Mouse (Mus musculus): ENCODE data around the gene Clp1. TPM values are rescaled to one million over a fixed set of nuclear protein-coding genes. Genes with fewer than 3 reads are reported as not detected.

The Clp1 gene
- polyA plus RNA-seq, 1 experiment from 2014 or later: 48.5 TPM

DNA sequence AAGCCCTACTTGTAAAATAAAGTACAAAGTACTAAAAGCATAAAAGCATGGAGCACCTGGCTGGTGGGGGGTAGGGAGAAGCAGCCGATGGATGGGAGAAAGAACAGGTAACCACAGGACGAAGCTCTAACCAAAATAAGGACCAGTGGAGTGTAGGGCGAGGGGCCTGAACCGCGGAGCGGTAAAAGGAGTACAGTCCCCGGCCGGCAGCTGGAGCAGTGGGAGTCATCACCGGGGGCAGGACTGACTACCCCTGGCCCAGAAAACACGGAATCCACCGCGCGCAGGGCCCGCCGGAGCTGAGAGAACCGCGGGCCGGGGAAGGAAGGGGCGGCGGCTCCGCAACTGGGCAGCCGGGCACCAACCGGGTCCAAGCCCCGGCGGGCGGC lies 12.7 kb downstream of the Clp1 start:
- Histone ChIP-seq H3K27ac (ENCODE audit: low read depth, low read length) (peak overlapping the region; percentile 95), H3K4me3 (ENCODE audit: low read depth, low read length) (peak overlapping the region; percentile 87), H3K4me1 (ENCODE audit: control insufficient read depth, insufficient read depth, low read length) (peaks cover 14% of the 10 kb centered on the region), H3K9me3 (ENCODE audit: control insufficient read depth, low read length) (no peaks in the 10 kb centered on the region), H3K9ac (ENCODE audit: low read length) (peak overlapping the region; percentile 86), H3K36me3 (ENCODE audit: control insufficient read depth, insufficient read depth, low read length) (peaks cover 2% of the 10 kb centered on the region), H3K27me3 (ENCODE audit: control insufficient read depth, insufficient read depth, low read length) (no peaks in the 10 kb centered on the region), H3K4me2 (ENCODE audit: low read depth) (peak overlapping the region; percentile 81)
- no peak for DNase-seq (ENCODE audit: low spot score)
- WGBS: under 1% methylated on average over 21 of the region's 26 CpGs
- no peak; the same call in 1 of the 2 replicates for ATAC-seq (ENCODE audit: insufficient read depth, low FRiP score, low TSS enrichment)

DNA sequence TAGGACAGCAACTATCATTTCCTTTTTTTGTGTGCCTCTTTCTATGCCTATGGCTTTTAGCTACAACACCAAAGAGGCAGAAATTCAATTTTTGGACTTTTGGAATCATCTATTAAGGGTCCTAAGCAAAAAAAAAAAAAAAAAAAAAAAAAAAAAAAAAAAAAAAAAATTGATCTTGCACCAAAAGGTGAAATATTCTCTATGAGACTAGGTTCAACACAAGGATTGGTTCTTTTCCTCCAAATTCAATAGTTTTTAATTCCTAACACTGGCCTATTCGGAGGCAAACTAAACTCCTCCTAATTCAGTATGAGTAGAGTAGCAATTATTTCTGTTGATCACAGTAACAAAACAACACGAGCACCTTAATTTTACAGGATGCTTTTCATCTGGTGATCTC lies 15.3 kb downstream of the Clp1 start:
- Histone ChIP-seq H3K4me2 (ENCODE audit: low read depth) (no peak overlapping the region), H3K27me3 (ENCODE audit: control insufficient read depth, insufficient read depth, low read length) (no peaks in the 10 kb centered on the region), H3K9me3 (ENCODE audit: control insufficient read depth, low read length) (no peaks in the 10 kb centered on the region), H3K27ac (ENCODE audit: low read depth, low read length) (no peak overlapping the region), H3K4me3 (ENCODE audit: low read depth, low read length) (no peak overlapping the region), H3K36me3 (ENCODE audit: control insufficient read depth, insufficient read depth, low read length) (peaks cover 4% of the 10 kb centered on the region), H3K4me1 (ENCODE audit: control insufficient read depth, insufficient read depth, low read length) (peaks cover 14% of the 10 kb centered on the region), H3K9ac (ENCODE audit: low read length) (no peak overlapping the region)
- 91% methylated on average over 2 of the region's 2 CpGs for WGBS
- DNase-seq (ENCODE audit: low spot score): no peak
- ATAC-seq (ENCODE audit: insufficient read depth, low FRiP score, low TSS enrichment): no peak

DNA sequence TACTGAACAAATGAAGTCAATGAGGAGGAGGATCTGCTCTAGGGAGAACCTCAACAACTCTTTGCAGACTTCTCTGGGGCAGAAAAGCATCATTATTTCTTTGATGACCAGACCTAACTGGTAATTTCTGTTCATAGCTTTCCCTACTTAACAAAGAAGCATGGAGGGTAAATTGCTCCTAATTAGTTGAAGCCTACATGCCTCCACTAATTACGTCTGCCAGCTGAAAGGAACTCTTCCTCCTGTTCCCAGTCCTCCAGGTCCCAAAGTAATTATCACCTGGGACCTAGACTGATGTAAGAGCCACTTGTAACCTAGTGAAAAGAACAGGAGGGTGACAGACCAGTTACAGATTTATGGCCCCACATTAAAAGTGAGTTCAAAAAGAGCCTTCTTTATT lies 19.6 kb downstream of the Clp1 start:
- Histone ChIP-seq H3K9me3 (ENCODE audit: control insufficient read depth, low read length) (no peaks in the 10 kb centered on the region), H3K9ac (ENCODE audit: low read length) (no peak overlapping the region), H3K36me3 (ENCODE audit: control insufficient read depth, insufficient read depth, low read length) (peaks cover 4% of the 10 kb centered on the region), H3K4me2 (ENCODE audit: low read depth) (no peak overlapping the region), H3K4me3 (ENCODE audit: low read depth, low read length) (no peak overlapping the region), H3K27me3 (ENCODE audit: control insufficient read depth, insufficient read depth, low read length) (no peaks in the 10 kb centered on the region), H3K27ac (ENCODE audit: low read depth, low read length) (no peak overlapping the region), H3K4me1 (ENCODE audit: control insufficient read depth, insufficient read depth, low read length) (no peaks in the 10 kb centered on the region)
- 30% methylated on average over 1 of the region's 1 CpGs for WGBS
- ATAC-seq (ENCODE audit: insufficient read depth, low FRiP score, low TSS enrichment) (no peak), DNase-seq (ENCODE audit: low spot score) (no peak)

DNA sequence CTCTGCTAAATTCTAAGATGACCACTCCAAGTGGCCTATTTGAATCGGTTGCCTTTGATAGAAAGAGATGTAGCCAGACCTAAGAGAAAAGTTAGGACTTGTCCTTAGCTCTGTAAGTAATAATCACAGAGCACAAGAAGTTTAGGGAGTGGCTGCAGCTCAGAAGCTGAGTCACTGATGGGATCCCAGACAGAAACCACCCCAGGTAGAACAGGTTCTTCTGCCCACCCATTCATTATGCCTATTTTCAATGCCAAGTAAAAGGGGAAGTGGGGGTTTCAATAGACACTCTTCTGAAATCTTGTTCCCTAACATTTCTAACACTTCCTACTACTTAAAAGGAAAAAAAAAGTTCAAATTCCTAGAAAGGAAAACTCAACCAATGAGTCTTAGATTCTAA lies 21.9 kb downstream of the Clp1 start:
- Histone ChIP-seq H3K4me1 (ENCODE audit: control insufficient read depth, insufficient read depth, low read length) (no peaks in the 10 kb centered on the region), H3K4me3 (ENCODE audit: low read depth, low read length) (no peak overlapping the region), H3K9ac (ENCODE audit: low read length) (no peak overlapping the region), H3K36me3 (ENCODE audit: control insufficient read depth, insufficient read depth, low read length) (peaks cover 4% of the 10 kb centered on the region), H3K4me2 (ENCODE audit: low read depth) (no peak overlapping the region), H3K27ac (ENCODE audit: low read depth, low read length) (no peak overlapping the region), H3K27me3 (ENCODE audit: control insufficient read depth, insufficient read depth, low read length) (no peaks in the 10 kb centered on the region), H3K9me3 (ENCODE audit: control insufficient read depth, low read length) (no peaks in the 10 kb centered on the region)
- 89% methylated on average over 1 of the region's 1 CpGs for WGBS
- DNase-seq (ENCODE audit: low spot score) (no peak), ATAC-seq (ENCODE audit: insufficient read depth, low FRiP score, low TSS enrichment) (no peak)

DNA sequence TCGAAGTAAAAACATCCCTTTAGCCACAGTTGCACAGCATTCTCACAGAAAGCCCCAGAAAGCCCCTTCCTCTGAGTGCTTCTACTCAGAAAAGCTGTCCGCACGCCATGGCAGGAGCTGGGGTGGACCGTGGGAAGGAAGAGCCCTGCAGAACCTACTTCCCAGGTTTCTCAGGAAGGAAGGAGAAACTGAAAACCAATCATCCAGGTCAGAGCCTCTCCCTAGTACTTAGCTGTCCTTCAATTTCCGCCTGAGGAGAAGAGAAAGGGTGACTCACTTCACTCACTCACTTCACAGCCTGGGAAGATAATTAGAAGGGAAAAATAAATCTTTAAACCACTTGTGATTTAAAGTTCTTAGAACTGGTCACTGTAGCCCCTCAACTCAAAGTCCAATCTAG lies 22.8 kb downstream of the Clp1 start:
- Histone ChIP-seq H3K9ac (ENCODE audit: low read length) (no peak overlapping the region), H3K4me1 (ENCODE audit: control insufficient read depth, insufficient read depth, low read length) (no peaks in the 10 kb centered on the region), H3K4me3 (ENCODE audit: low read depth, low read length) (no peak overlapping the region), H3K27ac (ENCODE audit: low read depth, low read length) (no peak overlapping the region), H3K36me3 (ENCODE audit: control insufficient read depth, insufficient read depth, low read length) (peaks cover 2% of the 10 kb centered on the region; the same call in 1 of the 2 replicates), H3K9me3 (ENCODE audit: control insufficient read depth, low read length) (no peaks in the 10 kb centered on the region), H3K27me3 (ENCODE audit: control insufficient read depth, insufficient read depth, low read length) (no peaks in the 10 kb centered on the region), H3K4me2 (ENCODE audit: low read depth) (no peak overlapping the region)
- no peak for ATAC-seq (ENCODE audit: insufficient read depth, low FRiP score, low TSS enrichment)
- WGBS: 91% methylated on average over 5 of the region's 5 CpGs
- DNase-seq (ENCODE audit: low spot score): no peak

DNA sequence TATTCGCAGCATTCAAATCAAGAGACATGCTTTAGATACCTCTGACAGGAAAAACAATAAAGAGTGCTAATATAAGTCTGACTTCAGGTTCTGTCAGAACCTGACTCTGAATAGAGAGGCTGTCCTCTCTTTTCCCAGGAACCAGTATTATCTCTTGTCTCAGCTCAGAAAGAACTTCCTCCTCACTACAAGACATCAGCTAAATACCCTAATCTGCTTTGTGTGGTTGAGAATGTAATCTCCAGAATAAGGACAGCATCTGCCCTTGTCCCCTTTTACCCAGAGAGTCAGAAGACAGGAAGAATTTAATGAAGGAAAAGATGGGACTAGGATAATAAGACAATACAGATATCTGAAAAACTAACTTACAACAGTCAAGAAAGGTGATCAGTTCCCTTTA lies 23.7 kb downstream of the Clp1 start:
- no peak for ATAC-seq (ENCODE audit: insufficient read depth, low FRiP score, low TSS enrichment)
- Histone ChIP-seq H3K9ac (ENCODE audit: low read length) (no peak overlapping the region), H3K4me1 (ENCODE audit: control insufficient read depth, insufficient read depth, low read length) (no peaks in the 10 kb centered on the region), H3K27ac (ENCODE audit: low read depth, low read length) (no peak overlapping the region), H3K4me2 (ENCODE audit: low read depth) (no peak overlapping the region), H3K9me3 (ENCODE audit: control insufficient read depth, low read length) (no peaks in the 10 kb centered on the region), H3K36me3 (ENCODE audit: control insufficient read depth, insufficient read depth, low read length) (no peaks in the 10 kb centered on the region; the same call in 1 of the 2 replicates), H3K4me3 (ENCODE audit: low read depth, low read length) (no peak overlapping the region), H3K27me3 (ENCODE audit: control insufficient read depth, insufficient read depth, low read length) (no peaks in the 10 kb centered on the region)
- 97% methylated on average over 1 of the region's 1 CpGs for WGBS
- no peak for DNase-seq (ENCODE audit: low spot score)

DNA sequence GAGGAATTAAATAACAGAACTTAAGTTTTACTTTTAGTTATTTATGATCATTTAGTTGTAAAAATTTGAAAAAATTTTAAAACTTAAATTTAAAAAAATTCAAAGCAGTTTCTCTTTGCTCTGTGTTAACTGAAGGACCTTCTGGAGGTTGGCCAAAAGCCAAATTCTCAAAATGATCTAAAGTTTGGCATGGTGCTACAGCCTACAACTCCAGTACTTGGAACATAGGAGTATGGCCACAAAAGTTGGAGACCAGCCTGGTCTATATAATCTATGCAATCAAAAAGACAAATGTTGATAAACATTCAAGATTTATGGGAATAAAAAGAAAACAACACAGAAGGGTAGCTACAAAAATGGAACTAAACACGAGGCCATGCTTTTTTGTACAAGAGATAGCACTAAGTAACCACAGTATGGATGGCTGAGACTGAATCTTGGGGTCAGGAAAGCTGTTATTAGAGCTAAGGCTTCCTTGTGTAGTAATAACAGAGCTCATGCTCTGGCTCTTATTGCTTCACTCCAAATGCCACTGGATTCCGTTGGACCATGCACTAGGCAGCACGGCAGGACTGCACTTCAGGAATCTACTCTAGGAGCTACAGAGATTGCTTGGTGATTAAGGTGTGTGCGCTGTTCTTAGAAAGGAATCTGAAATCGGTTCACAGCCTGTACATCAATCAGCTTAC lies 32.0 kb downstream of the Clp1 start:
- 91% methylated on average over 5 of the region's 5 CpGs for WGBS
- Histone ChIP-seq H3K4me3 (ENCODE audit: low read depth, low read length) (no peak overlapping the region), H3K9ac (ENCODE audit: low read length) (no peak overlapping the region), H3K4me2 (ENCODE audit: low read depth) (no peak overlapping the region), H3K9me3 (ENCODE audit: control insufficient read depth, low read length) (no peaks in the 10 kb centered on the region), H3K4me1 (ENCODE audit: control insufficient read depth, insufficient read depth, low read length) (no peaks in the 10 kb centered on the region), H3K27ac (ENCODE audit: low read depth, low read length) (no peak overlapping the region), H3K36me3 (ENCODE audit: control insufficient read depth, insufficient read depth, low read length) (peaks cover 14% of the 10 kb centered on the region), H3K27me3 (ENCODE audit: control insufficient read depth, insufficient read depth, low read length) (no peaks in the 10 kb centered on the region)
- DNase-seq (ENCODE audit: low spot score) (no peak), ATAC-seq (ENCODE audit: insufficient read depth, low FRiP score, low TSS enrichment) (no peak)

DNA sequence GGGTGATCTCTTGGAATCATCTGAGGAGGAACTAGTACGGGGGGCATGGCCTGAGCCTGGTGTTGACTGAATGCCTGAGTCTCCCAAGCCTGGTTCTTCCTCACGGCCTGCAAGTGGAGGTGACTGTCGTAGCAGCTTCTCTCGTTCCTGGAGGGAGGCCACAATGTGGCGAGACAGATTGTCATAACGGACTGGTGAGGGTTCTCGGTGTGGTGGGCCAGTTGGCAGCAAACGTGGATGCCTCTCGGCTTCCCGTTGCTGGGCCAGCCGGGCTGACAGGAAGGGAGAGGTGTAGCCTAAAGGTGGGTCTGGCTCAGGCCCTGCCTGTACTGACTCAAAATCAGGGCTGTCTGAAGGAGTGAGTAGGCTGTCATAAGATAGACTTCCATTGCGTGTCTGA lies 37.1 kb downstream of the Clp1 start:
- H3K9me3 ChIP-seq (ENCODE audit: control insufficient read depth, low read length): no peaks in the 10 kb centered on the region
- peaks cover 30% of the 10 kb centered on the region for H3K36me3 ChIP-seq (ENCODE audit: control insufficient read depth, insufficient read depth, low read length)
- WGBS: 91% methylated on average over 12 of the region's 12 CpGs

DNA sequence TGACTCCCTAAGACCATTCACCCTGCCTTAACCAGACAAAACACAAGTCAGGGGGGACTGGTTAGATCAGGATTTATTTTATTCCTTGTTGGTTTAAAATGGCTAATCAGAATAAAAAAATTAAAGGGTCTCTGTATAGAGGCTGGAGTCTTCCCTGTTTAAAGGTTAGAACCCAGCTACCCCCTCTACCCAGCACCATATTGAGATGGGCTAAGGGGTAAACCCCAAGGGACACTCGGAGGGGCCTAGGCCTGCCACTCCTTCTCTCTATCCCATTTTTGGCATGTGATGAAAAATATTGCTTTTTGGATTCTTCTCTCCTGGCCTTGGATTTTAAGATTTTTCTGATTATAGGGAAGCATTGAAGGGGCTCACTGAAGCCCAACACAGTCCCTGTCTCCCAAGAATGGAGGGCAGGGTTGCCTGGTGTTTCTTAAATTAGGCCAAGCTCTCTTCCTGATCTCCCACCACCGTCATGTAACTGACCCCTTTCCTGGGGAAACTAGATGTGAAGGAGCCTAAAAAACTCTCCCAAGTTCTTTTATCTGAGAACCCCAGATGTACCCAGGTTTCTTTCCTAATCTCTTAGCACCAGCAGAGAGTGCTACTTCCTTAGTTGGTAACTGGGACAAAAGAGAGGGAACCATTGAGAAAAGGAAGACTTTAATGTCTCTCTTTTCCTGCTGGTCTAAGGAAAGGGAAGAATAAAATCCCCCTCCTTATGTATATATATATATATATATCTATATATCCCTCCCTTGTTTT lies 38.9 kb downstream of the Clp1 start:
- H3K4me1 ChIP-seq (ENCODE audit: control insufficient read depth, insufficient read depth, low read length): no peaks in the 10 kb centered on the region
- H3K9me3 ChIP-seq (ENCODE audit: control insufficient read depth, low read length): no peaks in the 10 kb centered on the region
- no peak for ATAC-seq (ENCODE audit: insufficient read depth, low FRiP score, low TSS enrichment)
- peaks cover 27% of the 10 kb centered on the region for H3K36me3 ChIP-seq (ENCODE audit: control insufficient read depth, insufficient read depth, low read length)
- no peak overlapping the region for H3K4me3 ChIP-seq (ENCODE audit: low read depth, low read length)
- WGBS: 89% methylated on average over 2 of the region's 2 CpGs
- no peaks in the 10 kb centered on the region for H3K27me3 ChIP-seq (ENCODE audit: control insufficient read depth, insufficient read depth, low read length)
- no peak overlapping the region for H3K9ac ChIP-seq (ENCODE audit: low read length)
- no peak overlapping the region for H3K27ac ChIP-seq (ENCODE audit: low read depth, low read length)
- no peak for DNase-seq (ENCODE audit: low spot score)
- H3K4me2 ChIP-seq (ENCODE audit: low read depth): no peak overlapping the region

More for the DNA sequence above, 37.1 kb downstream of the Clp1 start:
- H3K27ac ChIP-seq (ENCODE audit: low read depth, low read length): no peak overlapping the region
- H3K27me3 ChIP-seq (ENCODE audit: control insufficient read depth, insufficient read depth, low read length): no peaks in the 10 kb centered on the region
- no peak overlapping the region for H3K9ac ChIP-seq (ENCODE audit: low read length)
- DNase-seq (ENCODE audit: low spot score): no peak
- H3K4me1 ChIP-seq (ENCODE audit: control insufficient read depth, insufficient read depth, low read length): no peaks in the 10 kb centered on the region
- no peak for ATAC-seq (ENCODE audit: insufficient read depth, low FRiP score, low TSS enrichment)
- H3K4me2 ChIP-seq (ENCODE audit: low read depth): no peak overlapping the region
- no peak overlapping the region for H3K4me3 ChIP-seq (ENCODE audit: low read depth, low read length)

All from neural tube, embryonic 11.5 days (tissue).